Mouse (Mus musculus) cerebellum, adult 2 months (tissue): ENCODE results near the gene Fam177a.
"Not testable (repeated sequence)": the region's sequence is repeated elsewhere in the genome, so short reads cannot be mapped to it uniquely, and the experiment has no call there.

Experiments used
- CTCF ChIP-seq: fragments of 200-500 bp; IDR thresholded peaks from 2 replicates; pipeline ENCODE4 v1.5.1; 2011; ENCODE audit warnings: low read depth, mild to moderate bottlenecking, control low read depth, low read length, moderate library complexity, borderline replicate concordance; ENCODE audit not compliant: insufficient read depth
- POLR2A ChIP-seq: fragments of 200-500 bp; IDR thresholded peaks from 2 replicates; pipeline ENCODE4 v1.6.1; 2011; ENCODE audit warnings: low read length, control low read depth, borderline replicate concordance; ENCODE audit not compliant: insufficient read depth

DNA sequence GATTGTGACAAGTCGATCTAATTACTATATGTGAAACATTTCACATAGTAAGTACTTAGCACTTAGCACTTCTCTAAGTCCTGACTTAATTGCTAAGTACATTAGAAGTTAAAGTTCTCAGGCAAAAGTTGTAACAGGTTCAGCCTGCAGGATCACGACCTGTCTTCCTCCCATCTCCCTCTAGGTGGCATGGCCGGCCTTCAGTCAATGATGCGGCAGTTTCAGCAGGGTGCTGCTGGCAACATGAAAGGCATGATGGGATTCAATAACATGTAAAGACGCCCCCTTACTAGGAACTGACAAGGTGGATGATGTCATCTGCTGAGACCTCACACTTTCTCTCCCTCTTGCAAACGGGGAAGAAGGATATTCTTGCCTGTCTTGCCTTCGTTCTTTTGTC is 11.7 kb upstream of the Fam177a start:
- TF ChIP-seq CTCF, POLR2A: not testable (repeated sequence)
